Mouse (Mus musculus) kidney, postnatal 0 days (tissue): ENCODE measurements around the gene Tufm. TPM values are rescaled to one million over a fixed set of nuclear protein-coding genes. Genes with fewer than 3 reads are reported as not detected.
A peak's percentile ranks its signal among the peaks of the same experiment; 100 is the strongest.

Source experiments
- ATAC-seq: fragments of 200-750 bp; cut with Nextera tagmentation; replicated peaks from 2 replicates; pipeline ENCODE4 v1.8.0; 2017; ENCODE audit warnings: low read depth, moderate number of reproducible peaks, moderate TSS enrichment, moderate library complexity; ENCODE audit not compliant: low FRiP score
- DNase-seq: peaks from one replicate; pipeline ENCODE4 v3.0.0-alpha.2; 2016; ENCODE audit warnings: low spot score
- H3K27ac ChIP-seq: fragments of 300-500 bp; sonication (generic); 2 replicates; pipeline ENCODE4 v1.5.1; 2014; ENCODE audit warnings: mild to moderate bottlenecking
- H3K27me3 ChIP-seq: fragments of 300-500 bp; sonication (generic); 2 replicates; pipeline ENCODE4 v1.6.1; 2014; ENCODE audit warnings: low read length, mixed read lengths; ENCODE audit not compliant: insufficient read depth
- H3K36me3 ChIP-seq: fragments of 300-500 bp; sonication (generic); 2 replicates; pipeline ENCODE4 v1.6.1; 2014; ENCODE audit warnings: low read length, mixed read lengths; ENCODE audit not compliant: insufficient read depth
- H3K4me1 ChIP-seq: fragments of 300-500 bp; sonication (generic); replicated peaks from 2 replicates; pipeline ENCODE4 v1.6.1; 2014; ENCODE audit warnings: antibody characterized with exemption, low read length, mixed read lengths; ENCODE audit not compliant: insufficient read depth
- H3K4me2 ChIP-seq: fragments of 300-500 bp; sonication (generic); 2 replicates; pipeline ENCODE4 v1.6.1; 2014; ENCODE audit warnings: mild to moderate bottlenecking, low read length, moderate library complexity, mixed read lengths
- H3K4me3 ChIP-seq: fragments of 300-500 bp; sonication (generic); replicated peaks from 2 replicates; pipeline ENCODE4 v1.5.1; 2014; ENCODE audit warnings: low read depth, low read length
- H3K9ac ChIP-seq: fragments of 300-500 bp; sonication (generic); 2 replicates; pipeline ENCODE4 v1.6.1; 2014; ENCODE audit warnings: low read depth, low read length
- H3K9me3 ChIP-seq: fragments of 300-500 bp; sonication (generic); replicated peaks from 2 replicates; pipeline ENCODE4 v1.6.1; 2016; ENCODE audit warnings: low read length, inconsistent platforms, mixed read lengths
- CTCF ChIP-seq: IDR thresholded peaks from 2 replicates; pipeline ENCODE4 v1.5.1; 2016; ENCODE audit warnings: antibody characterized with exemption, low read depth, mild to moderate bottlenecking, moderate library complexity
- WGBS: fragments of 180-500 bp; shearing (Covaris S2); extraction: QIAGEN DNeasy Blood & Tissue Kit; methylation state at CpG from one replicate; pipeline ENCODE4 v1.1.7; 2014; 5-methylcytosine and 5-hydroxymethylcytosine counted together
- polyA plus RNA-seq: library from polyadenylated mRNA; unstranded; fragments of >200 nt; fragmentation: Nextera tagmentation; extraction: Ambion mirVana; gene quantifications from 2 replicates; pipeline ENCODE4 v1.2.1, GENCODE M21; 2015

The Tufm gene
- polyA plus RNA-seq, 1 experiment from 2014 or later, result 117 TPM

GRCm38 (mm10) chr7:126456382-126457266 lies 30.5 kb upstream of the Tufm start:
- H3K27me3 ChIP-seq, result no peaks in the 10 kb centered on the region
- no peak for DNase-seq
- no peak overlapping the region for H3K4me3 ChIP-seq
- H3K4me2 ChIP-seq, result no peak overlapping the region
- ATAC-seq, result no peak
- H3K4me1 ChIP-seq, result no peaks in the 10 kb centered on the region
- no peaks in the 10 kb centered on the region for H3K9me3 ChIP-seq
- 91% methylated on average over 17 of the region's 17 CpGs for WGBS
- no peak overlapping the region for H3K9ac ChIP-seq
- no peak for TF ChIP-seq CTCF
- no peaks in the 10 kb centered on the region for H3K36me3 ChIP-seq
- no peak overlapping the region for H3K27ac ChIP-seq

- no peaks in the 10 kb centered on the region for H3K36me3 ChIP-seq
- H3K4me1 ChIP-seq, result no peaks in the 10 kb centered on the region
- no peak for TF ChIP-seq CTCF
- ATAC-seq (peak; percentile 18; the same call in 1 of the 2 replicates), DNase-seq (no peak)
- no peak overlapping the region for H3K27ac ChIP-seq
- no peaks in the 10 kb centered on the region for H3K9me3 ChIP-seq
- H3K4me2 ChIP-seq, result no peak overlapping the region
- H3K27me3 ChIP-seq, result no peaks in the 10 kb centered on the region
- H3K4me3 ChIP-seq, result no peak overlapping the region
- 64% methylated on average over 5 of the region's 5 CpGs for WGBS
- H3K9ac ChIP-seq, result no peak overlapping the region
Measured at GRCm38 (mm10) chr7:126458225-126458624, 28.9 kb upstream of the Tufm start.

GRCm38 (mm10) chr7:126458844-126459618 lies 28.1 kb upstream of the Tufm start:
- H3K9me3 ChIP-seq, result no peaks in the 10 kb centered on the region
- no peaks in the 10 kb centered on the region for H3K4me1 ChIP-seq
- H3K27ac ChIP-seq, result no peak overlapping the region
- no peaks in the 10 kb centered on the region for H3K27me3 ChIP-seq
- no peak overlapping the region for H3K4me2 ChIP-seq
- DNase-seq (no peak), ATAC-seq (0 out of 2 replicates have a peak, but pooled peaks have one; percentile 18)
- H3K4me3 ChIP-seq, result no peak overlapping the region
- no peak overlapping the region for H3K9ac ChIP-seq
- no peaks in the 10 kb centered on the region for H3K36me3 ChIP-seq
- TF ChIP-seq CTCF, result no peak
- 57% methylated on average over 11 of the region's 11 CpGs for WGBS

GRCm38 (mm10) chr7:126460623-126461399 lies 26.4 kb upstream of the Tufm start:
- Histone ChIP-seq H3K9ac (no peak overlapping the region), H3K4me3 (no peak overlapping the region), H3K36me3 (no peaks in the 10 kb centered on the region), H3K9me3 (no peaks in the 10 kb centered on the region), H3K4me1 (no peaks in the 10 kb centered on the region; the same call in 1 of the 2 replicates), H3K4me2 (no peak overlapping the region), H3K27ac (no peak overlapping the region), H3K27me3 (no peaks in the 10 kb centered on the region)
- DNase-seq (peak; percentile 56), ATAC-seq (no peak)
- no peak for TF ChIP-seq CTCF
- WGBS, result 22% methylated on average over 10 of the region's 10 CpGs

- no peak overlapping the region for H3K9ac ChIP-seq
- no peak overlapping the region for H3K4me3 ChIP-seq
- no peaks in the 10 kb centered on the region for H3K27me3 ChIP-seq
- no peak overlapping the region for H3K4me2 ChIP-seq
- DNase-seq (no peak), ATAC-seq (no peak; the same call in 1 of the 2 replicates)
- H3K36me3 ChIP-seq, result no peaks in the 10 kb centered on the region
- no peaks in the 10 kb centered on the region; the same call in 1 of the 2 replicates for H3K4me1 ChIP-seq
- no peaks in the 10 kb centered on the region for H3K9me3 ChIP-seq
- 55% methylated on average over 3 of the region's 3 CpGs for WGBS
- TF ChIP-seq CTCF, result no peak
- no peak overlapping the region for H3K27ac ChIP-seq
Measured at GRCm38 (mm10) chr7:126461626-126462025, 25.5 kb upstream of the Tufm start.

GRCm38 (mm10) chr7:126463004-126463403 lies 24.2 kb upstream of the Tufm start, which contains the start of gene Atp2a1:
Gene Atp2a1 (minus strand): TSS chr7:126463108.
- ATAC-seq (no peak), DNase-seq (no peak)
- Histone ChIP-seq H3K36me3 (peaks cover 12% of the 10 kb centered on the region), H3K9ac (no peak within 1 kb of the TSS), H3K27ac (no peak within 1 kb of the TSS), H3K4me3 (no peak within 1 kb of the TSS), H3K9me3 (no peaks in the 10 kb centered on the region), H3K4me1 (no peaks in the 10 kb centered on the region; the same call in 1 of the 2 replicates), H3K27me3 (no peaks in the 10 kb centered on the region), H3K4me2 (no peak within 1 kb of the TSS)
- WGBS, result 45% methylated on average over 5 of the region's 5 CpGs
- TF ChIP-seq CTCF, result no peak
